Mouse (Mus musculus) CH12.LX (cell line): Measurements from ENCODE around the gene Sycp2l. TPM values are rescaled to one million over a fixed set of nuclear protein-coding genes. Genes with fewer than 3 reads are reported as not detected.

Source experiments
- DNase-seq: peaks from one replicate; pipeline ENCODE4 v3.0.0-alpha.2; 2013; ENCODE audit errors: extremely low read depth
- H3K27ac ChIP-seq: 2 replicates; pipeline ENCODE4 v1.5.1; 2012; ENCODE audit warnings: low read depth, mild to moderate bottlenecking, control low read depth, moderate library complexity; ENCODE audit not compliant: insufficient read depth
- H3K27me3 ChIP-seq: replicated peaks from 2 replicates; pipeline ENCODE3; 2012; ENCODE audit warnings: inconsistent platforms
- H3K36me3 ChIP-seq, 2 experiments: replicated peaks in 1 of 2; 2 replicates each; pipeline versions ENCODE3 to v1.6.1; 2012; ENCODE audit warnings: inconsistent platforms in 1 of 2, low read length in 1 of 2, mild to moderate bottlenecking in 1 of 2, mixed read lengths in 1 of 2, moderate library complexity in 1 of 2; ENCODE audit not compliant: control insufficient read depth in 1 of 2, insufficient read depth in 1 of 2
- H3K4me1 ChIP-seq, 2 experiments: 2 replicates each; pipeline ENCODE4 v1.6.1; 2012; ENCODE audit warnings: inconsistent platforms in 1 of 2, moderate library complexity in 1 of 2; ENCODE audit not compliant: insufficient read depth in 2 of 2, control insufficient read depth in 1 of 2
- H3K4me2 ChIP-seq: 2 replicates; pipeline ENCODE4 v1.6.1; 2012; ENCODE audit warnings: low read depth, mild to moderate bottlenecking, control low read depth; ENCODE audit not compliant: poor library complexity, insufficient read depth, severe bottlenecking
- H3K4me3 ChIP-seq, 3 experiments: fragments of 150-350 bp in 1 of 3; sonication (generic) in 1 of 3; replicated peaks in 1 of 3; 2 replicates each; pipeline versions ENCODE3 to v1.5.1; 2011 to 2012; ENCODE audit warnings: low read depth in 2 of 3, low read length in 2 of 3, mild to moderate bottlenecking in 2 of 3, moderate library complexity in 2 of 3, control low read depth in 1 of 3, improper control_type of control experiment in 1 of 3, inconsistent platforms in 1 of 3, mixed read lengths in 1 of 3; ENCODE audit not compliant: poor library complexity in 1 of 3
- H3K79me2 ChIP-seq: replicated peaks from 2 replicates; pipeline ENCODE4 v1.6.1; 2012; ENCODE audit warnings: mild to moderate bottlenecking, moderate library complexity; ENCODE audit not compliant: control insufficient read depth, poor library complexity, insufficient read depth, severe bottlenecking; ENCODE audit errors: extremely low read depth
- H3K9ac ChIP-seq: 2 replicates; pipeline ENCODE4 v1.6.1; 2012; ENCODE audit warnings: low read depth, mild to moderate bottlenecking, control low read depth, moderate library complexity; ENCODE audit not compliant: insufficient read depth
- H3K9me3 ChIP-seq: replicated peaks from 2 replicates; pipeline ENCODE3; 2012; ENCODE audit warnings: low read length, inconsistent platforms, mixed read lengths
- BHLHE40 ChIP-seq: IDR thresholded peaks from 2 replicates; pipeline ENCODE4 v1.6.1; 2011; ENCODE audit warnings: mild to moderate bottlenecking, low read depth, low read length, improper control_type of control experiment
- CHD1 ChIP-seq: IDR thresholded peaks from 2 replicates; pipeline ENCODE4 v1.6.1; 2012; ENCODE audit warnings: low read depth, low read length, improper control_type of control experiment, inconsistent platforms
- CTCF ChIP-seq, 2 experiments: IDR thresholded peaks in 1 of 2; conservative IDR thresholded peaks in 1 of 2; 2 replicates each; pipeline ENCODE4 v1.5.1; 2011 to 2012; ENCODE audit warnings: low read depth in 2 of 2, low read length in 2 of 2, improper control_type of control experiment in 1 of 2, inconsistent platforms in 1 of 2, mild to moderate bottlenecking in 1 of 2, moderate library complexity in 1 of 2
- ELF1 ChIP-seq: IDR thresholded peaks from 2 replicates; pipeline ENCODE4 v1.6.1; 2014; ENCODE audit warnings: low read depth, mild to moderate bottlenecking, inconsistent platforms, low read length, improper control_type of control experiment
- EP300 ChIP-seq: IDR thresholded peaks from 2 replicates; pipeline ENCODE4 v1.6.1; 2011; ENCODE audit warnings: low read length, improper control_type of control experiment
- ETS1 ChIP-seq: conservative IDR thresholded peaks from 2 replicates; pipeline ENCODE4 v1.6.1; 2012; ENCODE audit warnings: low read depth, mild to moderate bottlenecking, inconsistent platforms, low read length, improper control_type of control experiment, moderate library complexity
- GABPA ChIP-seq: IDR thresholded peaks from 2 replicates; pipeline ENCODE4 v1.6.1; 2012; ENCODE audit warnings: low read depth, low read length, improper control_type of control experiment, inconsistent platforms; ENCODE audit not compliant: insufficient replicate concordance
- IRF4 ChIP-seq: IDR thresholded peaks from 2 replicates; pipeline ENCODE4 v1.6.1; 2014; ENCODE audit warnings: low read depth, mild to moderate bottlenecking, inconsistent platforms, low read length, improper control_type of control experiment
- JUND ChIP-seq: conservative IDR thresholded peaks from 2 replicates; pipeline ENCODE4 v1.6.1; 2011; ENCODE audit warnings: low read depth, low read length, improper control_type of control experiment
- MAFK ChIP-seq: IDR thresholded peaks from 2 replicates; pipeline ENCODE4 v1.6.1; 2011; ENCODE audit warnings: low read length, improper control_type of control experiment; ENCODE audit not compliant: insufficient replicate concordance
- MAX ChIP-seq: IDR thresholded peaks from 2 replicates; pipeline ENCODE4 v1.6.1; 2011; ENCODE audit warnings: low read length, improper control_type of control experiment
- POLR2A ChIP-seq: IDR thresholded peaks from 2 replicates; pipeline ENCODE4 v1.6.1; 2011; ENCODE audit warnings: low read depth, mild to moderate bottlenecking, improper control_type of control experiment, low read length
- POLR2AphosphoS2 ChIP-seq: IDR thresholded peaks from 2 replicates; pipeline ENCODE4 v1.6.1; 2011; ENCODE audit warnings: low read depth, low read length, improper control_type of control experiment
- RAD21 ChIP-seq: IDR thresholded peaks from 2 replicates; pipeline ENCODE4 v1.6.1; 2011; ENCODE audit warnings: low read depth, mild to moderate bottlenecking, low read length, improper control_type of control experiment, moderate library complexity
- SMC3 ChIP-seq: IDR thresholded peaks from 2 replicates; pipeline ENCODE4 v1.6.1; 2011; ENCODE audit warnings: low read depth, low read length, improper control_type of control experiment
- TCF12 ChIP-seq: IDR thresholded peaks from 2 replicates; pipeline ENCODE4 v1.6.1; 2014; ENCODE audit warnings: low read depth, mild to moderate bottlenecking, inconsistent platforms, low read length, improper control_type of control experiment
- ZKSCAN1 ChIP-seq: IDR thresholded peaks from 2 replicates; pipeline ENCODE4 v1.6.1; 2012; ENCODE audit warnings: low read depth, inconsistent platforms, low read length, improper control_type of control experiment, borderline replicate concordance
- ZNF384 ChIP-seq: IDR thresholded peaks from 2 replicates; pipeline ENCODE4 v1.6.1; 2012; ENCODE audit warnings: low read depth, low read length, improper control_type of control experiment, inconsistent platforms
- dilution Hi-C: fragments of 300-500 bp; cut with MboI; formaldehyde crosslinking; loops from 2 replicates; pipeline ENCODE4 v1.14.3; 2020; ENCODE audit warnings: low sequenced_read_pairs; ENCODE audit not compliant: extremely low pct_unique_long_range_greater_than_20kb, extremely low pct_ligation_motif_present
- in situ Hi-C: fragments of 300-500 bp; cut with MboI; formaldehyde crosslinking; loops from 3 replicates; pipeline ENCODE4 v1.14.3; 2019; ENCODE audit warnings: low sequenced_read_pairs, low pct_ligation_motif_present, low pct_unique_long_range_greater_than_20kb, mixed read lengths
- polyA plus RNA-seq: library from polyadenylated mRNA; unstranded; fragments of >175 nt; gene quantifications from 2 replicates; pipeline ENCODE4 v1.2.1, GENCODE M21; 2012; ENCODE audit warnings: low read depth; ENCODE audit not compliant: insufficient read length
- total RNA-seq, 2 experiments: library from RNA; depleted of rRNA; stranded (reverse); fragments of 300-350 nt in 1 of 2; fragments of >200 nt in 1 of 2; gene quantifications; 2 replicates each; pipeline ENCODE4 v1.2.3; 2012 to 2014

Sycp2l gene
- total and polyA plus RNA-seq, 3 experiments, result 0.21 to 1.3 (median 0.36) TPM

DNA sequence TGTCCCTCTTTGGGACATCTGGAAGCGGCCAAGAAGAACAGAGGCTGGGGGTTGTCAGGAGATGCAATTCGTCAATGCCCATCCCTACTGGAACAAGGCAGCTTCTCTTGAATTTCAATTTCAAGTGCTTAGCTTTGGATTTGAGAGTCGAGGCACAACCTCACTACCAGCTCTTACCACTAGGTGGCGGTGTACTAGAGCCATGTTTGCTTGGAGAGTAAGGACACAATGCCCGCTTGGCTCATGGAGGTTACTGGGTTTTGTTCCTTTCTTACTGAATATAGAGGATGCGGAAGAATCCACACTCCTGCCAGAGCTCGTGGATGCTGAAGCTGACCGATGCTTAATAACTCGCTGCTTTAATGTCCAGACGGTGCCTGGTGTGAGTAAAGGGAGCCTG lies 32.2 kb downstream of the Sycp2l start:
- no peak overlapping the region for H3K4me2 ChIP-seq
- no peak overlapping the region for H3K27ac ChIP-seq
- no peaks in the 10 kb centered on the region for H3K4me1 ChIP-seq
- dilution Hi-C loops, result no loop called here
- peak; percentile 70 for DNase-seq
- TF ChIP-seq MAX, result 0 out of 2 replicates have a peak, but pooled peaks have one; percentile 21
- TF ChIP-seq RAD21, result peak; percentile 59
- TF ChIP-seq CTCF (conservative IDR thresholded peaks at IDR 0.05 in 1 of 2, IDR thresholded peaks at IDR 0.05 in 1 of 2; ENCODE audit: low read depth in 2 of 2, low read length in 2 of 2), result peak; percentile 88 to 97
- no peak for TF ChIP-seq EP300
- peak; percentile 86 for TF ChIP-seq SMC3
- TF ChIP-seq ZNF384, result no peak
- H3K36me3 ChIP-seq, result no peaks in the 10 kb centered on the region
- H3K27me3 ChIP-seq, result no peaks in the 10 kb centered on the region
- in situ Hi-C loops, result loop anchor here (25.0 kb wide), 1 partner anchor 416 kb away; no protein-coding TSS in a partner anchor
- H3K79me2 ChIP-seq, result no peaks in the 10 kb centered on the region
- no peak overlapping the region for H3K9ac ChIP-seq
- no peak overlapping the region for H3K4me3 ChIP-seq
- no peaks in the 10 kb centered on the region for H3K9me3 ChIP-seq

DNA sequence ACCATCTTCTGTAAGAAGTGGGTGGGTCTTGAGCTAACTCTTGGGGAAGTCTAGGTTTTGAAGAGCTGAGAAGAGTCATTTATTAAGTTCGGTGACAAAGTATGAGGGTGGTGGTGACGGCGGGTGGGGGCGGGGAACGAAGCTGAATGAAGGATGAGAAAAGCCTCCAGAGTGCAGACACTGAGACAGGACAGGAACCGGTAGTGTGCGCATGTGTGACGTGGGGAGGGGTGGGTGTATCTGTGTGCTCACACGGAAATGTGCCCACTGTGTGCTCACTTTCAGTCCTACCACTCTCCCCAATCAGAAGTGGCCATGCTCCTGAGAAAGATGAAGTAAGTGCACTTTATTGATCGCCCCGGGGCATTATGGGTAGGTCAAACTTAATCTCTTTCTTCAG lies 39.0 kb downstream of the Sycp2l start:
- Histone ChIP-seq H3K27ac (no peak overlapping the region), H3K27me3 (no peaks in the 10 kb centered on the region), H3K79me2 (no peaks in the 10 kb centered on the region), H3K9me3 (no peaks in the 10 kb centered on the region), H3K36me3 (no peaks in the 10 kb centered on the region)
- dilution Hi-C loops, result no loop called here
- TF ChIP-seq ETS1 (no peak), CHD1 (no peak), POLR2AphosphoS2 (no peak), BHLHE40 (no peak), POLR2A (no peak), SMC3 (no peak), TCF12 (no peak), MAX (no peak), JUND (no peak), ZKSCAN1 (no peak), IRF4 (no peak), RAD21 (no peak), MAFK (no peak), ELF1 (no peak), CTCF (conservative IDR thresholded peaks at IDR 0.05 in 1 of 2, IDR thresholded peaks at IDR 0.05 in 1 of 2; ENCODE audit: low read depth in 2 of 2, low read length in 2 of 2) (no peak), GABPA (no peak)
- TF ChIP-seq, all 38 proteins: peak for 0
- in situ Hi-C loops, result no loop called here
- Histone ChIP-seq H3K4me2 (0 out of 2 replicates have a peak overlapping the region, but pooled peaks have one; percentile 11), H3K9ac (no peak overlapping the region), H3K4me1 (0 out of 4 replicates have a peak, but pooled peaks cover 0 to 5% of the 10 kb centered on the region in 2 experiments), H3K4me3 (no peak overlapping the region)
- DNase-seq, result no peak
